Mouse (Mus musculus) left cerebral cortex, adult 6 months (tissue): ENCODE measurements around the gene Cd27. TPM values are rescaled to one million over a fixed set of nuclear protein-coding genes. Genes with fewer than 3 reads are reported as not detected.

Source experiments
- long read RNA-seq, 2 experiments: library from polyadenylated mRNA; unstranded; transcript quantifications; one replicate each; pipeline ENCODE4 v2.0.0; 2019 to 2020
- polyA plus RNA-seq: library from polyadenylated mRNA; unstranded; fragments of <200 nt; fragmentation: Nextera tagmentation; gene quantifications from 2 replicates; pipeline ENCODE4 v1.2.3, GENCODE M21; 2021

Cd27 gene
- 0.43 and 0.77 TPM in 2 replicates for polyA plus RNA-seq
- long read RNA-seq, experiment 1, result 0 reads
- long read RNA-seq, experiment 2, result 0 reads

GRCm38 (mm10) chr6:125236782-125237181, at the start of gene Cd27:
Cd27 (minus strand) TSS chr6:125237010.

GRCm38 (mm10) chr6:125285890-125286289, 49.1 kb upstream of the Cd27 start, which contains the start of gene Tuba3a:
Tuba3a (minus strand) TSS chr6:125286042.

DNA sequence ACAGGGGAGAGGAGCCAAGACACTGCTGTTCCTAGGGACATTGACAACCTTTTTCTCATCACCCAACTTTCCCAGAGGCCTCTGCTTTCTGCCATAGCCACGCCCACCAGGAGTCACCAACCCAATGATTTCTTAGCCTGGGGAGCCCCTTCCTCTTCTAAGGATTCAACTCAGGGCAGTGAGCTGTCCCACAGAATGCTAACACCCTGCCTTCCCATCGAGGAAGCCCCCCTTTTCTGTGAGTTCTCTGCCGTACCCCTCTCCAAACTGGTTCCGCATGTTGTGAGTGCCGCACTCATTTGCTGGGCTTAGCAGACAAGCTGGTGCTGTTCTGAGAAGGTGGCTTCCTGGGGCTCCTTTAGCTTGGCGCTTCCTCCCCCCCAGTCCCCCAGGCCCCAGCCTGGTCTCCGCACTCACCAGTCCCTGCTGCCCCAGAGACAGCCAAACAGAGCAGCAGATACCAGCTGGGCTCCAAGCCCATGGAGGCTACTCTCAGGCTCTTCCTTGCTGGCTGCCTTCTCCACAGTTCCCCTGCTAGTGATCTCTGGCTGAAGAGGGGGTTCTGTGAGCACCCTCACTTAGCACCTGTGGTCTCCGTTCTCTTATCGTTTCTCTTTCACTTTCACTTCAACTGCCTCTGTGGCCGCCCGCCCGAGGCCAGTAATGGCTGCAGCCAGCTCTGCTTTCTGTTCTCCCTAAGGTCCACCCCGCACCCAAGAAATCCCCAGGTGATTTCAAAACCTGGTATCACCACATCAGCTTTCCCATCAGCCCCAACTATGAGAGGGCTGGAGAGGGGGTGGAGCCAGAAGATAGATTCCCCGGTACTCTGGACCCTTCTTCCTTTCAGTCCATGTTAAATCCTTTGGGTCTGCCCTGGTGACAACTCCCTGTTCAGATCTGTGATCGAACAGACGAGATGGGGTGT, 5.4 kb downstream of the Cd27 start, which contains the start of gene Tapbpl:
Gene Tapbpl, minus strand, starts transcription at position 744 of the 928 bp plus-strand sequence.

DNA sequence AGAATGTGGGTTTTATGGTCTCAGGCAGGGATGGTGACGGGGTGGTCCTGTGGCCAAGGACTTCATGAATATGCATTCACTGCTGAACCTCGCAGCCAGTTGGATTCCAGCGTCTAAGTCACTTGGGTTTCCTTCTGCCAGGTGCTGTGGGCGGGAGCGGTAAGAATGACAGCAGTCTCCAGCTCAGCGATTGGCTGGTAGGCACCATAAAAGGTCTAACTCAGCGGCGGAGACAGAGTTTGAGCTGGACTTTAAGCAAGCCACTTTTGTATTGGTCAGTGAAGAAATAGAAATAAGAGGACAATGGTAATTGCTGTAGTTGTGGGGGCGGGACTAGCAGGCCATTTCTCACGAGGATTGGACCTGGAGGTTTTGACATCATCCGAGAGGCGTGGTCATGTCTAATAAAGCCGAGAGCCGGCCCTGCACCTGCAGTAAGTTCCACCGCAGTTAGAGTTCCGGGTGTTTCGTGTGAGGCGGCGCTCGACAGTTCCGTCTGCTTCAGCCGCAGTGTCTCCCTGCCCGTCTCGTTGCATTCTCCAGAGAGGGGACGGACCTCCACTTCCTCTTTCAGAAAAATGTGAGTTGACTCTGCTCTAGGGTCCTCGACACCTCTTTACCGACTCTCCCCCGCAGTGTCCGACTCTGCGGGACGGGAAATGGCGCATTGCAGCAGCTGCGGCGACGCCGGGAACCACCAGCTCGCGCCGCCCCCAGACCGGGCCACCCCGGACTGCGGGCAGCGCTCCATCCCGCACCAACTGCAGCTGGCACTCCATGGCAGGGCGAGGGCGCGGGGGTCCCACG, 21.5 kb downstream of the Cd27 start, which contains the start of gene Vamp1:
Gene Vamp1, plus strand, starts transcription at position 404 of the 807 bp plus-strand sequence.

GRCm38 (mm10) chr6:125191332-125192015, 45.3 kb downstream of the Cd27 start, which contains the start of the genes Ncapd2 and Mrpl51:
Ncapd2 (minus strand) TSS chr6:125191701.
Mrpl51 (plus strand) TSS chr6:125191801.

Other genes starting within 250 kb of the Cd27 start
- 42.6 and 156 TPM in 2 replicates for gene Pianp, start 240.3 kb downstream of the Cd27 start, polyA plus RNA-seq
- gene Zfp384, start 227.9 kb downstream of the Cd27 start, polyA plus RNA-seq, result 4.7 and 11.8 TPM in 2 replicates
- gene Ing4, start 197.2 kb downstream of the Cd27 start, polyA plus RNA-seq, result 61.4 and 67.8 TPM in 2 replicates
- 1.3 and 2.3 TPM in 2 replicates for gene Acrbp, start 187.3 kb downstream of the Cd27 start, polyA plus RNA-seq
- gene Lpar5, start 169.1 kb downstream of the Cd27 start, polyA plus RNA-seq, result 0.87 and 1.2 TPM in 2 replicates
- 52.1 and 67.3 TPM in 2 replicates for gene Chd4, start 141.0 kb downstream of the Cd27 start, polyA plus RNA-seq
- 14.6 and 14.8 TPM in 2 replicates for gene Nop2, start 105.1 kb downstream of the Cd27 start, polyA plus RNA-seq
- gene Iffo1, start 91.8 kb downstream of the Cd27 start, polyA plus RNA-seq, result 20.1 and 21.2 TPM in 2 replicates
- 2,886 and 3,956 TPM in 2 replicates for gene Gapdh, start 70.5 kb downstream of the Cd27 start, polyA plus RNA-seq
- 3.2 and 4.5 TPM in 2 replicates for gene Ncapd2, start 45.3 kb downstream of the Cd27 start, polyA plus RNA-seq
- 102 and 129 TPM in 2 replicates for gene Mrpl51, start 45.2 kb downstream of the Cd27 start, polyA plus RNA-seq
- gene Vamp1, start 21.5 kb downstream of the Cd27 start, polyA plus RNA-seq, result 37.9 and 46.4 TPM in 2 replicates
- 6.8 and 8.6 TPM in 2 replicates for gene Tapbpl, start 5.2 kb downstream of the Cd27 start, polyA plus RNA-seq
- not detected in 2 replicates for gene Tuba3a, start 49.0 kb upstream of the Cd27 start, polyA plus RNA-seq
- 3.4 and 6.8 TPM in 2 replicates for gene Ltbr, start 76.9 kb upstream of the Cd27 start, polyA plus RNA-seq
- gene Scnn1a, start 83.6 kb upstream of the Cd27 start, polyA plus RNA-seq, result 1.3 and 2.2 TPM in 2 replicates
- 5.5 and 10.6 TPM in 2 replicates for gene Tnfrsf1a, start 112.4 kb upstream of the Cd27 start, polyA plus RNA-seq
- 0.06 and 0.10 TPM in 2 replicates for gene Plekhg6, start 143.8 kb upstream of the Cd27 start, polyA plus RNA-seq